Mouse (Mus musculus): ENCODE measurements around the gene Wdr95.

GRCm38 (mm10) chr5:149514890-149515289 is 13.6 kb upstream of the Wdr95 start:
- TF ChIP-seq CTCF (IDR thresholded peaks at IDR 0.05 in 2 of 3, conservative IDR thresholded peaks at IDR 0.05 in 1 of 3; ENCODE audit: control insufficient read depth in 1 of 3, insufficient read depth in 1 of 3, low read depth in 2 of 3, low read length in 3 of 3, poor library complexity in 1 of 3, severe bottlenecking in 1 of 3) (no peak), ZKSCAN1 (IDR thresholded peaks at IDR 0.05; ENCODE audit: low read depth, low read length) (no peak), MAX (IDR thresholded peaks at IDR 0.05; ENCODE audit: low read length) (no peak), TAL1 (IDR thresholded peaks at IDR 0.05; ENCODE audit: low read length) (no peak)

All from MEL (cell line).